Mouse (Mus musculus) forebrain, embryonic 16.5 days (tissue): ENCODE results near the gene Rbfox1. TPM values are rescaled to one million over a fixed set of nuclear protein-coding genes. Genes with fewer than 3 reads are reported as not detected.

Experiments used
- ATAC-seq: fragments of 200-750 bp; cut with Nextera tagmentation; 2 replicates; pipeline ENCODE4 v1.8.0; 2017; ENCODE audit warnings: mild to moderate bottlenecking, moderate library complexity
- H3K27ac ChIP-seq: fragments of 300-500 bp; sonication (generic); 2 replicates; pipeline ENCODE4 v1.5.1; 2014; ENCODE audit warnings: low read length, control low read depth
- H3K27me3 ChIP-seq: fragments of 300-500 bp; sonication (generic); replicated peaks from 2 replicates; pipeline ENCODE4 v1.6.1; 2014; ENCODE audit warnings: low read length; ENCODE audit not compliant: control insufficient read depth, insufficient read depth
- H3K36me3 ChIP-seq: fragments of 300-500 bp; sonication (generic); 2 replicates; pipeline ENCODE4 v1.6.1; 2014; ENCODE audit not compliant: control insufficient read depth, insufficient read depth
- H3K4me1 ChIP-seq: fragments of 300-500 bp; sonication (generic); replicated peaks from 2 replicates; pipeline ENCODE4 v1.6.1; 2014; ENCODE audit warnings: low read length; ENCODE audit not compliant: control insufficient read depth, insufficient read depth
- H3K4me2 ChIP-seq: fragments of 300-500 bp; sonication (generic); 2 replicates; pipeline ENCODE4 v1.6.1; 2014; ENCODE audit warnings: mild to moderate bottlenecking, low read length, control low read depth
- H3K4me3 ChIP-seq: fragments of 300-500 bp; sonication (generic); replicated peaks from 2 replicates; pipeline ENCODE4 v1.5.1; 2014; ENCODE audit warnings: mild to moderate bottlenecking, low read length, control low read depth
- H3K9ac ChIP-seq: fragments of 300-500 bp; sonication (generic); replicated peaks from 2 replicates; pipeline ENCODE4 v1.6.1; 2014; ENCODE audit warnings: low read depth, low read length, control low read depth
- H3K9me3 ChIP-seq: fragments of 300-500 bp; sonication (generic); 2 replicates; pipeline ENCODE4 v1.6.1; 2016; ENCODE audit warnings: low read length; ENCODE audit not compliant: control insufficient read depth
- WGBS: fragments of 180-500 bp; shearing (Covaris S2); extraction: QIAGEN DNeasy Blood & Tissue Kit; methylation state at CpG from one replicate; pipeline ENCODE4 v1.1.7; 2014; 5-methylcytosine and 5-hydroxymethylcytosine counted together
- polyA plus RNA-seq: library from polyadenylated mRNA; unstranded; fragments of >200 nt; fragmentation: Nextera tagmentation; extraction: Ambion mirVana; gene quantifications from 2 replicates; pipeline ENCODE4 v1.2.1, GENCODE M21; 2015

Gene Rbfox1
- polyA plus RNA-seq, 1 experiment from 2014 or later: 210 TPM

DNA sequence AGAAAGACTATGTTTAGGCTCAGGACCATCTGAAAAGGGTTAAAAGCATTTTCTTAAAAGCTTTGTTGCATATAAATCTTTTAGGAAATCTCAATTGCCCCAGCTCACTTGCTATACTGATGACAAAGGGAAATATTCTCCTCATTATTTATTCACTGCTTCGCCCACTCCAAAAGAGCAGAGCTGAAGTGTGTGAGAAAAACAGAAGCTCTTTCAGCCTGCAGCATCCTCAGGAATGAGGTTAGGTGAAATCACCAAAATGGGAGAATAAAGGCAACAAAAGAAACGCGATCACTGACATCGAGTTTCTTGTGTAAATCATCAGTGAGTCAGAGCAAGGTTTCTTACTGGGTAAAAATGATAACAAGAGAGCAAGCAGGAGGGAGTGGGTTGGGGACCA, 1469.0 kb downstream of the Rbfox1 start:
- Histone ChIP-seq H3K27ac (no peak overlapping the region), H3K27me3 (peaks cover 14% of the 10 kb centered on the region), H3K9ac (no peak overlapping the region), H3K36me3 (no peaks in the 10 kb centered on the region), H3K4me1 (peaks cover 2% of the 10 kb centered on the region), H3K4me3 (no peak overlapping the region), H3K4me2 (no peak overlapping the region), H3K9me3 (no peaks in the 10 kb centered on the region)
- 54% methylated on average over 4 of the region's 4 CpGs for WGBS
- ATAC-seq: no peak

DNA sequence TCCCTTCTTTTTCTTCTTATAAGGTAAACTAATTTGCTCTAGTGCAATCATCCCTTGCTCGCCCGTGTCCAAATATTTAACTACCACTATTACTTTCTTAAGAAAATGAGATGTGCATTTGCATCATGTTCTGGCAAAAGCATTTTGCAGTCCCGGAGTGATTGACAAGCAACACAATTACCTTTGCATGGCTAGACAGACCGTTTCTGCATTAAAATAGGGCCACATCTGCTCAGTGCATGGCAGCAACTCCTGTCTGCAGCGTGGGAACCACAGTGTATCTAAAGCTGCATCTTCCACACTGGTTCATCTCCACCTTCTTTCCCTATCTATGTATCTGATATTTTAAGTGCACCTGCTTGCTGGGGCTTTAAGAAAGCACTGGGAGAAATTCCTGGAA, 1473.9 kb downstream of the Rbfox1 start:
- peak; percentile 58; the same call in 1 of the 2 replicates for ATAC-seq

GRCm38 (mm10) chr16:7360706-7361105, 1475.6 kb downstream of the Rbfox1 start:
- WGBS: 69% methylated on average over 1 of the region's 1 CpGs

More for the DNA sequence above, 1473.9 kb downstream of the Rbfox1 start:
- Histone ChIP-seq H3K36me3 (no peaks in the 10 kb centered on the region), H3K27ac (no peak overlapping the region), H3K27me3 (no peaks in the 10 kb centered on the region), H3K9ac (no peak overlapping the region), H3K4me2 (no peak overlapping the region), H3K4me1 (peaks cover 4% of the 10 kb centered on the region), H3K9me3 (no peaks in the 10 kb centered on the region), H3K4me3 (no peak overlapping the region)
- 30% methylated on average over 5 of the region's 5 CpGs for WGBS

DNA sequence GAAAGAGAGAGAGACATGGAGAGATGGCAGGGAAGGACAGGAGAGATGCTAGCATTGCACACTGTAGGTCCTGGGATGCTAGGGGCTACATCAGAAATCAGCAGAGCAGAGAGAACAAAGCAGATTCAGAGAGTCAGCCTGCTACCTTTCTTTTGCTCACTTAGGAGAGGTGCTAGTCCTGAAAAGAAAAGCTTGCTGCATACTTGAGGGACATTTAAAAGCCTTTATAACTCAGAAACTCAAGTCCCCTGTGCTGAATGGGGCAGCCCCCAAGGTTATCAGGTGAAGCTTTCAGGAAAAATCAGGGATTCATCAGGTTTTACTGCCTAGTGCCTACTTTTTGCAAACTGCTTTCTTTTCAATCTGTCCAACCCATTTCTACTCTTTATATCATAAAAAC, 1480.7 kb downstream of the Rbfox1 start:
- Histone ChIP-seq H3K4me1 (no peaks in the 10 kb centered on the region), H3K4me3 (no peak overlapping the region), H3K9me3 (no peaks in the 10 kb centered on the region), H3K27me3 (no peaks in the 10 kb centered on the region), H3K9ac (no peak overlapping the region), H3K27ac (no peak overlapping the region), H3K4me2 (no peak overlapping the region), H3K36me3 (no peaks in the 10 kb centered on the region)
- no peak for ATAC-seq

More at GRCm38 (mm10) chr16:7360706-7361105, 1475.6 kb downstream of the Rbfox1 start:
- Histone ChIP-seq H3K36me3 (no peaks in the 10 kb centered on the region), H3K9ac (no peak overlapping the region), H3K9me3 (no peaks in the 10 kb centered on the region), H3K4me3 (no peak overlapping the region), H3K27me3 (no peaks in the 10 kb centered on the region), H3K4me1 (peaks cover 4% of the 10 kb centered on the region), H3K4me2 (no peak overlapping the region), H3K27ac (no peak overlapping the region)
- ATAC-seq: no peak

DNA sequence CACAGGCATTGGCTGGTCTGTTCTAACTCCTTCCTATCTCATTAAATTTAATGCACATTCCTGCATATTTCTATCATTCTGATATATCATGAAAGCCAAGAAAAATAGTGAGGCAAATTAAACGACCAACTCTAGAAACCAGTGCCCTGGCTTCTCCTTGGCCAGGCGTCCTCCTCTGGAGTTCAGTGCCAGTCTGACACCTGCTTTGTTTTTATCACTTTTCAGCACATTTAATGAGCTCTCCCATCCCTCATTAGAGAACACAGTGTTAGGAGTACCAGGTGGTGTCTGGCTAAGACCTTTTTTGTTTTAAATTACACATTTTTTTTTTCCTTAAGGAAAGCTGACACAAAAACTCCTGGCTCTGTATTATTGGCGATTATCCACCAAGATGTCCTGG, 1489.0 kb downstream of the Rbfox1 start:
- peak; percentile 89 for ATAC-seq
- Histone ChIP-seq H3K4me3 (no peak overlapping the region), H3K27ac (peak overlapping the region; percentile 62), H3K9ac (no peak overlapping the region), H3K4me1 (peaks cover 16% of the 10 kb centered on the region), H3K27me3 (no peaks in the 10 kb centered on the region), H3K36me3 (no peaks in the 10 kb centered on the region), H3K9me3 (no peaks in the 10 kb centered on the region), H3K4me2 (no peak overlapping the region)
- 22% methylated on average over 3 of the region's 3 CpGs for WGBS

DNA sequence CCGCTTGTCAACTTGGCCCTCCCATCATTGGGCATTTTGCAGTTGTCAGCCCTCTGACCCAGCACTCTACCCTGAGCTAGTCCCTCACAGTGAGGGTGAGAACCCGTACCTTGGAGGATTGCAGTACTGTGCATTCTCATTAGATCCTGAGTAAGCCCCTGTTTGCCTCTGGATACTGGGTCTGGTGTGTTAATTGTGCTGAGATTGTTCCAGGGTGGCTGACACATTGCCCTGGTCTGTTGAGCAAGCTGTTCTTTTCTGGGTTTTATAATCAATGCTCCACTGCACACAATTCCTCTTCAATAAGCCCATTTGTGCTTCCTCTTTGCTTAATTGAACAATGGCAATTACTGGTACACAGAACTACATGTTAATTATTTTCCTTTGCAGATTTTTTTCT, 1489.5 kb downstream of the Rbfox1 start:
- WGBS: 11% methylated on average over 2 of the region's 2 CpGs
- H3K4me1 ChIP-seq: peaks cover 16% of the 10 kb centered on the region
- H3K4me3 ChIP-seq: no peak overlapping the region
- peak; percentile 86 for ATAC-seq
- H3K9me3 ChIP-seq: no peaks in the 10 kb centered on the region
- H3K4me2 ChIP-seq: no peak overlapping the region
- H3K36me3 ChIP-seq: no peaks in the 10 kb centered on the region
- H3K27me3 ChIP-seq: no peaks in the 10 kb centered on the region
- peak overlapping the region; percentile 62 for H3K27ac ChIP-seq
- no peak overlapping the region for H3K9ac ChIP-seq

DNA sequence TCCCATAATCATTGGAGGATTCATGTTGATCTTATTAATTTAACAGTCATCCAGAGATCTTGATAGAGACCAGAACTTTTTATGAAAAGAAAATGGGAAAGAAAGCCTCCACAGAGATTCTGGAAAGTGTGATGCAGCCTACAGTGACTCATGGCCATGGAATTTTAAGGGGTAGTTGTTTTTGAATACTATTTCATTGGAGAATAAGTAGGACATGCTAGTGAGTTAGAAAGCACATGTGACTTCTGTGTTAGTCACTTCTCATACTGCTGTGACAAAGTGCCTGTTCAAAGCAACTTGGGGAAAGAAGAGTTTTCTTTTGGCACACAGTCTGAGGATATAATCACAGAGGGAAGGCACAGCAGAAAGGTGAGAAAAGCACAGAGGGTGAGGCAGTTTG, 1510.9 kb downstream of the Rbfox1 start:
- Histone ChIP-seq H3K36me3 (no peaks in the 10 kb centered on the region), H3K27ac (no peak overlapping the region), H3K9me3 (no peaks in the 10 kb centered on the region), H3K4me3 (no peak overlapping the region), H3K9ac (no peak overlapping the region), H3K4me2 (no peak overlapping the region), H3K4me1 (no peaks in the 10 kb centered on the region; the same call in 1 of the 2 replicates), H3K27me3 (no peaks in the 10 kb centered on the region)
- no peak for ATAC-seq

- Histone ChIP-seq H3K9me3 (no peaks in the 10 kb centered on the region), H3K4me2 (no peak overlapping the region), H3K27ac (no peak overlapping the region), H3K27me3 (no peaks in the 10 kb centered on the region), H3K4me1 (peaks cover 8% of the 10 kb centered on the region; the same call in 1 of the 2 replicates), H3K36me3 (no peaks in the 10 kb centered on the region), H3K9ac (no peak overlapping the region), H3K4me3 (no peak overlapping the region)
- peak; percentile 58; the same call in 1 of the 2 replicates for ATAC-seq
- 17% methylated on average over 6 of the region's 6 CpGs for WGBS
Measured at GRCm38 (mm10) chr16:7404766-7405492, 1519.8 kb downstream of the Rbfox1 start.

- WGBS: 47% methylated on average over 12 of the region's 12 CpGs
- Histone ChIP-seq H3K27me3 (no peaks in the 10 kb centered on the region), H3K9ac (no peak overlapping the region), H3K36me3 (no peaks in the 10 kb centered on the region), H3K4me3 (no peak overlapping the region), H3K4me2 (no peak overlapping the region), H3K27ac (no peak overlapping the region), H3K4me1 (peaks cover 8% of the 10 kb centered on the region; the same call in 1 of the 2 replicates), H3K9me3 (no peaks in the 10 kb centered on the region)
- ATAC-seq: no peak
Measured at GRCm38 (mm10) chr16:7407862-7408640, 1522.9 kb downstream of the Rbfox1 start.
